Mouse (Mus musculus) cerebellum, adult 2 months (tissue): Measurements from ENCODE around the gene Maml3.

Source experiments
- CTCF ChIP-seq: fragments of 200-500 bp; IDR thresholded peaks from 2 replicates; pipeline ENCODE4 v1.5.1; 2011; ENCODE audit warnings: low read depth, mild to moderate bottlenecking, control low read depth, low read length, moderate library complexity, borderline replicate concordance; ENCODE audit not compliant: insufficient read depth
- POLR2A ChIP-seq: fragments of 200-500 bp; IDR thresholded peaks from 2 replicates; pipeline ENCODE4 v1.6.1; 2011; ENCODE audit warnings: low read length, control low read depth, borderline replicate concordance; ENCODE audit not compliant: insufficient read depth

GRCm38 (mm10) chr3:51854152-51854551, 250.7 kb downstream of the Maml3 start:
- TF ChIP-seq CTCF = no peak
- TF ChIP-seq POLR2A = no peak
